Mouse (Mus musculus): ENCODE measurements at regions not wholly inside any gene's neighbourhood (a gene's known extent, or its start where the extent isn't known, plus 50 kb on each side); places are given as distances from the start of the nearest gene placed in this dataset.

DNA sequence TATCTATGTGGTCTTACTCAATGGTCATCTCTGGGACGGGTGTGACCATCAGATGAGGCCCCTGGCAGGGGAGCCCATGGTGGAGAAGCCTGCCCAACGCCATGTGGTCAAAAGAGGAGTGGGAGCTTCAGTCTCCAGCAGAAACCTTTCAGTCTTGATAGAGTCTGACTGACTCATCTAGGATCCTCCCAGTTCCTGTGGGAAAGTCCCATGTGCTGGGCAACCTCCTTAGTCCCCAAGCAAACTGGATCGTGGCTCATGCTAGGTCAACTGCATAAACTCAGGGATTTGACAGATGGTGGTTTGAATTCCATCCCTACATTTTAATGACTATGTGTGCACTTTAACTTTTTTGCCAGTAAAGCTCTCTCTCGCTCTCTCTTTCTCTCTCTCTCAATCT is 55.4 kb upstream of the Tpm1 start:
- no peak for TF ChIP-seq MAFK (IDR thresholded peaks at IDR 0.05; ENCODE audit: insufficient read depth, low read depth, low read length)
- TF ChIP-seq HCFC1 (IDR thresholded peaks at IDR 0.05; ENCODE audit: borderline replicate concordance, insufficient read depth, low read length): no peak

Data from ES-E14 (cell line).